Mouse (Mus musculus) layer of hippocampus, postnatal 25 days (tissue): ENCODE data around the gene Fermt3. TPM values are rescaled to one million over a fixed set of nuclear protein-coding genes. Genes with fewer than 3 reads are reported as not detected.
"Not testable (repeated sequence)": the region's sequence is repeated elsewhere in the genome, so short reads cannot be mapped to it uniquely, and the experiment has no call there.

ENCODE experiments used
- DNase-seq, 2 experiments: peaks; one replicate each; pipeline ENCODE4 v3.0.0; 2022; ENCODE audit warnings: mixed read lengths in 2 of 2, low spot score in 1 of 2; ENCODE audit errors: extremely low spot score in 1 of 2
- total RNA-seq, 2 experiments: library from RNA; stranded (reverse); gene quantifications; 2 replicates each; pipeline ENCODE4 v1.2.3; 2021

Gene Fermt3
- total RNA-seq: 1 to 10 TPM; 4.3 to 4.6 TPM

DNA sequence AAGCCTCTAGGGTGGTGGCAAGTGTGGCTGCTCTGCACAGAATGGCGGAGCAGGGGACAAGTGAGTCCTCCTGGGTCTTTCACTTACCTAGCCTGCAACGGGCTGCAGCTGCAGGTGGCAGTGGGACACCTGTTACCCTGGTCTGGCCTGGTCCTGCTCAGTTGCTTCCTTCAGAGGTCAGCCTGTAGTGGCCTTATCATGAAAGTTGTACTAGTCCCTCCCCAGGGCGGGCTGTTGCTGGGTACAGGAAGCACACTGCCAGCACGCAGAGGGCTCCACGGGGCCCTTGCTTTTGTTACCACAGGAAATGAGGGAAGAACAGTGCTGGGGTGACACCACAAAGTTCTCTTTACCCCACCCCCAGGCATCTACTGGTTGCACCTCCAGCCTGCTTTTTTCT, at the start of gene Fermt3:
Fermt3 (minus strand) TSS at position 279 of the 400 bp plus-strand sequence.
- no peak for DNase-seq

- DNase-seq: peak; percentile 82 to 96
Measured at GRCm38 (mm10) chr19:7068136-7068535, 48.9 kb upstream of the Fermt3 start.

DNA sequence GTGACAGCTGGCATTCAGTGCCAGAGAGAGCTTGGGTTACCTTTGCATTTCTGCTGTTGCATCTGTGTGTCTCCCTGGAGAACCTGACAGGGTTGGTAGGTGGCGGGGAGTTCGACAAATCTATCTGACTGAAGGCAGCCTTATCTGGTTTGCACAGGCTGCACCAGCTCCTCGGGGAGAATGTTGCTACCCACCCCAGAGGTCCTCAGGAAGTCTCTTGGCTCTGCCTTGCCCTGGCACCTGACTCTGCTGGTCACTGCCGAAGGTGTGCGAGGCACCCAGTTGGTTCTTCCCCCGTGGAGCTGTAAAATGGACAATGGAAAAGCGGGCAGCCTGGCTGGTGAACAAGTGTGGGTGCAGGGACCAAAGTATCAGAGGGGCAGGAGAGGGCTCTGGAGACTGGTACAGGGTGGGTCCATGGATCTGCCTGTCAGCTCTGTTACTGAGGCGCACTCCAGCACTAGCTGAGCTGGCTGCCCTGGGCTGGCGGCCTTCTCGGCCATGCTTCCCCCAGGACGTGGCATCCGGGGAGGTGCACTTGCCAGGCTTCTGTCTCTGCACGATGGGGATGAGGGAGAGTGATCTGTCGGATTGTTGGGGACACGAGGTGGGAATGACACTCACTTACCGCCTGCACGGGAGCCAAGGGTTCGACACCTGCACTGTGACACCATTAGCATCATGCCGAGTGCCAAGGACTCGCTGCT, 48.2 kb upstream of the Fermt3 start:
- DNase-seq: no peak

DNA sequence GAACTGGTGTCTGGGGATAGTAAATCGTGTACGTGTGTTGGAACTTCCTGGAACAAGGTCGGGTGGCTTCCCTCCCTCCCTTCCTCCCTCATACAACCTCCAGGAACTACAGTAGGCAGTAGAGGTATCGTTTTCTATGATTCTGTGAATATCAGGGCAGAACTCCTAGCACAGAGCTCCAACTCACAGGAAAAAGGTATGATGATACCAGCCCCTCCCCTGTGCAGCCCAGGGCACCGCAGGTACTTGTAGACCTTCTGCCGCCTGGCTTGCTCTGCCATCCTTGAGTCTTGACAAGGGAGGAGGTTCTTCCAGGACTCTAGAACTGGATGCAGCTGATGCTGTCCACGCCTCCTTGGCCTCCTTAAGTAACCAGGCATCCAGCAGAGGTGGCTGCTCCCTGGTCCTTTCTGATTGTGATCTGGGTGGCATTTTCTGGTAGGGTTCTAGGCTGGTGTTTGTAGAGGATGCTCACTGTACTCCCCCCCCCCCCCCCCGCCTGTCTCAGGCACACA, 47.6 kb upstream of the Fermt3 start:
- DNase-seq: no peak

GRCm38 (mm10) chr19:7066034-7066827, 47.0 kb upstream of the Fermt3 start:
- DNase-seq: no peak

GRCm38 (mm10) chr19:7064571-7064970, 45.3 kb upstream of the Fermt3 start:
- DNase-seq: peak; percentile 74 to 94

GRCm38 (mm10) chr19:7062916-7063315, 43.6 kb upstream of the Fermt3 start:
- DNase-seq: no peak

GRCm38 (mm10) chr19:7062110-7062509, 42.8 kb upstream of the Fermt3 start:
- DNase-seq: no peak

DNA sequence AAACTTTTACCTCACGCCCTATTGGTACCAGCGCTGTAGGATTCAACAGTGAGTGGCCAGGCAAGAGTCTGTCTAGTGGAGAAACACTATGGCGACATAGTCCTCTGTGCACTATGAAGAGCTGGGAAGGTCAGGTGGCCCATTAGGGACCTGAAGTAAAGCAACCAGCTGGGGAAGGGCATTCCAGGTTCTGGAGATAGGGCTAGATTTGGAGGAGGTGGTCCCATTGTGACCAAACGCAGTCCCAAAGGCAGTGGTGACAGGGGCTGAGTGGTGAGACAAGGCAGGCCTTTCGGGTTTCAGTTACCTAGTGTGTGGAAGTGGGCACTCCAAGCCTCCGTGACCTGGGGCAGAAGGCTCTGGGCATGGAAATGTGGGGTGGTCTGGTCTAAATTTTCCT, 39.3 kb upstream of the Fermt3 start:
- no peak for DNase-seq

DNA sequence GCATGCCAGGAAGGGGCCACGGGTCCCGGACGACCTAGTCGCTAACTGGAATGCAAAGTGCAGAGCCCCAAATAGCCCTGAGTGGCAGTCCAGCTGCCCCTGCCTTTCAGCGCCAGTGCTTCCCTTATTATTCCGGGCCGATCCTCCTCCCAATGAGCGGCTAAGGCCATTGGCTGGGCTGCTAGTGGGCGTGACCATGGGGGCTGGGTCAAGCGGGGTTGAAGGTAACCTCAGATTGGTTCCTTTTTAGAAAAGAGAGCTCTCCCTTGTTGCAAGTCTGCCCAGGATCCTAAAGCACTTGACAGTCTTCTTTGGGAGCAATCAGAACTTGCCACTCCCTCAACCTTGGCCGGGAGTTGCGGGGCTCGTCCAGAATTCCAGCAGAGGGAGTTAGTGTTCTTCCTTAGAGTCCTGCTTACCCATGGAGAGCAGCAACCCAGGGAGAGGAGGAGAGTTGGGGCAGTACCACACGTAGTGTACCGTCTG, 38.5 kb upstream of the Fermt3 start:
- peak in 1 of 2 experiments; percentile 36 for DNase-seq

DNA sequence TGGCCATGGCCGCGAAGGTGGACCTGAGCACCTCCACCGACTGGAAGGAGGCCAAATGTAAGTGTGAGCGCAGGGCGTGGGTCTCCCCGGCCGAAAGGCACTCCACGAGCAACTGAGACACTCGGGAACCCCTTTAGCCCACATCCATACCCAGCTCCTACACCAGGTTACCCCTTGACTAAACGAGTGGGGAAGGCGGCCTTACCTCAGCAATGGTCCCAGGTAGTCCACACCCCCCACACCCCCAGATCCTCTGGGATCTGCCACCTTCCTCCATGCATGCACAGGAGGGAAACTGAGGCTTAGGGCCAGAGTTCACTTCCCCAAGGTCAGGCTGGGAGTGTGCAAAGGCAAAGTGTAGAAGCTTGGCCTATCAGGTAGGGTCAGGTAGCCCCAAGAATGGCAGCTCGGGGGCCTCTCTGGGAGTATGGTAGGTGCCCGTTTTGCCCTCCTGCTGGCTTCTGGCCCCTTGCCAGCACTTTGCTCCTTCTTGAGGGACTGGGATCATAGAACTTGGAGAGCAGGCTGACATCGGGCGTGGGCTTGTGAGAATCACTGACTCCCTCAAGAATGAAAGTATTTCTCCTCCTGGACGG, 38.0 kb upstream of the Fermt3 start:
- DNase-seq: peak in 1 of 2 experiments; percentile 46

DNA sequence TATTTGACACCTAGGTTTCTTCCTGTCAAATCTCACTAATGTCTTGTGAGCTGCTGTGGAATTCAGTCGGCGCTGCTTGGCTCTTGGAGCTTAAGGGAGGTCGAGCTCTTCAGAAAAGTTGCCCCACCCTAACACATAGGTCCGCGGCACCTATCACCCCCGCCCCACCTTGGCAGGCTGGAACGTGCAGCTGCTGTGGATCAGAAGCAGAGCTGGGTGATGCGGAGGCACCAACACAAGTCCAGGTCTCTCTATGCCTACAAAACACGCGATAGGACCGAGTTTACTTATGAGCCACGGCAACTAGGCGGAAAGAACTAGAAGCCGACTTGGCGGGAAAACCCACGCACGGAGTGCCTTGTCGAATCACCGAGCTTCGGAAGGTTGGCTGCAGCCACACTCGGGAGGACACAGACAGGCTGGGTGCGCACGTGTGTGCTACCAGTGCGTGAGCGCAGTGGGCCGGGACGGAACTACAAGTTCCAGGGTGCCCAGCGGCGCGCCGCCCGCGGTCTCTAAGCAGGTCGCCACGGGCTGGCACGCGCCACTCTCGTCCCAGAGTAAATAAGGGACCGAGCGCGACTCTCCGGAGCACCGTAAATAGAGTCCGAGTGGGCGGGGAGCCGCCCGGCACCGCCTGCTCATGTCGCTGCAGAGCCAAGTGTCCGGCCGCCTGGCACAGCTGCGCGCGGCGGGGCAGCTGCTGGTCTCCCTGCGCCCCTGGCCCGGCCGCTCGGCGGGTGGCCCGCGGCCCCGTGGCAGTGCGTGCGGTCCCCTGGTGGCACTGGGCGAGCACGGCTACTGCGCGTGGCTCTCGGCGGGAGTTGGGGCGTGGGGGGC, 37.2 kb upstream of the Fermt3 start, which contains the start of gene Macrod1:
Macrod1 (plus strand) TSS at position 563 of the 840 bp plus-strand sequence.
- peak; percentile 69 to 72 for DNase-seq

DNA sequence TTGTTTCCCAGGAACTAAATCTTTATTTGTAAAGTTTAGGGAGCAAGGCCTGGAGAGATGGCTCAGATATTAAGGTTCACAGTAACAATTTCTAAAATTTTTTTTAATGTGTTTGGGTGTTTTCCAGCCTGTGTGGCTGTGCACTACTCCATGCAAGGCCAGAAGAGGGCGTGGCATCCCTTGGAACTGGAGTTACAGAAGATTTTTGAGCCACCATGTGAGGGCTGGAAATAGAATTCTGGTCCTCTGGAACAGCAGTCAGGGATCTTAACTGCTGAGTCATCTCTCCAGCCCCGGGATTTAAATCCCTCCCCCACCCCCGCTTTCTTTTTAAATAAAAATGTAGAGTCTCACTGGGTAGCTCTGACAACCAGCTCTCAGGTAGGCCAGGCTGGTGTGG, 35.9 kb upstream of the Fermt3 start:
- DNase-seq: no peak

DNA sequence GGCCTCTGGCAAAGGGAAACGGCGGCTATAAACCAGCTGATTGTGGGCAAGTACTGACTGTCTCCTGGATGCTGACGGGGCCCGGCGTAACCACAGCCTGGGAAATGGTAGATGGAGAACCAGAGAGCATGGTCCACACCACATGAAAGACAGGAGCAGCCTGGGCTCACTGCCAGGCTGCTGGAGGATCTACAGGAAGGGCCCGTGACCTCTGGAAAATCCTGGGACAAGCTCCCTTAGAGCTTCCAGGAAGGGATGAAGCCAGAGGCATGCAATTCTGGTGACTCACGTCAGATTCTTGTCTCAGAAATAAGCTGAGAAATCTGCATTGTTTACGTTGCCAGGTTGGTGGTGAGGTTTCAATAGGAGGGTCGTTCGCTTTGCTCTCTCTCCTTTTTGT, 35.5 kb upstream of the Fermt3 start:
- no peak for DNase-seq

- DNase-seq: not testable (repeated sequence)
Measured at GRCm38 (mm10) chr19:7053382-7053781, 34.1 kb upstream of the Fermt3 start.

DNA sequence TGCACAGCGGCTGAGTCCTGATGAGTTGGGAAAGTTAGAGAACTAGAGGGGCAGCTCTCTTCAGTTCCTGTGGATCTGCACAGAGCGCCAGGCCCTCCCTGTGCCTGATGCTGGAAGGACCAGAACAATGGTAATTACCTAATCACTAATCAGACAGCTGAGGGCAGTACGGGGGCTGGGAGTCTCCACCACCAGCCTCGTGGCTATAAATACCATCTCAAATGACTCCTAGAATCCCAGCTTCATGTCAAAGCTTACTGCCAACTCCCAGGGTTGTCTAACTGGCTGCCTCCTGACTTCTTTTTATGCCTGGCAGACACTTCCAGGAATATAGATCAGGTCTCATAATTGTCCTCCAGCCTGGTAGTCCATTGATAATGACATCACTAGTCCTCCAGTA, 25.4 kb upstream of the Fermt3 start:
- DNase-seq: no peak

GRCm38 (mm10) chr19:7044279-7044678, 25.0 kb upstream of the Fermt3 start:
- no peak for DNase-seq

- no peak for DNase-seq
Measured at GRCm38 (mm10) chr19:7041171-7041570, 21.9 kb upstream of the Fermt3 start.

DNA sequence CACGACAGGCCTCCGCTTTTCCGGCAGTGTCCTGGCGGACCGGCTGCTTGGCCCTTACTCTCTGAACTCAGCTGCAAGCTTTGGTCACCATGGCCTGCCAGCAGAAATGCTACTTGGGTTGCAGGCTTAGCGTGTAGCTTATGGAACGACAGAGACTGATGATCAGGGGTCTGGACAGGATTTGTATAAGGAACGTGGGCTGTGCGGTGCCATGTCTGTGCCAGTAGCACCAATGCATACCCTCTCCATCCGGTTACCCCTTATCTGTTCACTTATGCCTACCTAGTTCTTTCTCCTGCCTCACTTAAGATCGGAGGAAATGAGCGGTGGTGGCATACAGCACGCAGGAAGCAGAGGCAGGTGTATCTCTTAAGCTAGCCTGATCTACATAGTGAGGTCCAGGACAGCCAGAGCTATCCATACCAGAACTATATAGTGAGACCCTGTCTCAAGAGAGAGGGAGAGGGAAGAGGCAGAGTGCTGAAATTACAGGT, 21.4 kb upstream of the Fermt3 start:
- no peak for DNase-seq
